ENCODE assay signal across 8 mouse cellular contexts in genomic region chr10:119819102-119819681, GRCm38 (mm10).
A peak's percentile ranks its signal among the peaks of the same experiment; 100 is the strongest.
DNase-seq lines count a peak whose midpoint lies in the region; ATAC-seq and TF ChIP-seq lines count a peak whose summit lies in the region.

No protein-coding gene starts in this region.

- no peaks in the 10 kb centered on the region for H3K9me3 ChIP-seq in neural tube, embryonic 11.5 days (ENCODE audit: control insufficient read depth, low read length)
- no peaks in the 10 kb centered on the region for H3K9me3 ChIP-seq in heart, postnatal 0 days (replicated peaks; ENCODE audit: control insufficient read depth, low read length)
- H3K9me3 ChIP-seq in neural tube, embryonic 15.5 days (replicated peaks), result no peaks in the 10 kb centered on the region

- H3K4me1 ChIP-seq in neural tube, embryonic 11.5 days (ENCODE audit: control insufficient read depth, insufficient read depth, low read length), result peaks cover 21% of the 10 kb centered on the region
- H3K4me1 ChIP-seq in heart, postnatal 0 days (ENCODE audit: control insufficient read depth, insufficient read depth), result peaks cover 4% of the 10 kb centered on the region; the same call in 1 of the 2 replicates
- H3K4me1 ChIP-seq in neural tube, embryonic 15.5 days, result peaks cover 33% of the 10 kb centered on the region

- peak overlapping the region; percentile 40 for H3K4me2 ChIP-seq in neural tube, embryonic 11.5 days (ENCODE audit: low read depth)
- H3K4me2 ChIP-seq in heart, postnatal 0 days (ENCODE audit: low read depth, low read length), result peak overlapping the region; percentile 65
- H3K4me2 ChIP-seq in neural tube, embryonic 15.5 days, result peak overlapping the region; percentile 60

- peak; percentile 37 for DNase-seq in neural tube, embryonic 11.5 days (ENCODE audit: low spot score)
- no peak for DNase-seq in neural tube, embryonic 10.5 days (ENCODE audit: extremely low spot score, low spot score)
- DNase-seq in heart, postnatal 0 days (ENCODE audit: low spot score), result no peak
- peak; percentile 49 to 51 for DNase-seq in layer of hippocampus, postnatal 36 days
- no peak for DNase-seq in thymus, postnatal 0 days (ENCODE audit: low spot score)
- no peak for DNase-seq in cerebellum, postnatal 36 days

- H3K27me3 ChIP-seq in neural tube, embryonic 11.5 days (ENCODE audit: control insufficient read depth, insufficient read depth, low read length), result no peaks in the 10 kb centered on the region
- H3K27me3 ChIP-seq in heart, postnatal 0 days (ENCODE audit: control insufficient read depth, insufficient read depth, low read length), result no peaks in the 10 kb centered on the region
- H3K27me3 ChIP-seq in neural tube, embryonic 15.5 days (replicated peaks), result no peaks in the 10 kb centered on the region

- ATAC-seq in neural tube, embryonic 11.5 days (ENCODE audit: insufficient read depth, low FRiP score, low TSS enrichment), result peak; percentile 57; the same call in 1 of the 2 replicates
- no peak for ATAC-seq in heart, postnatal 0 days (ENCODE audit: insufficient read depth, low read depth)
- ATAC-seq in neural tube, embryonic 15.5 days (ENCODE audit: low FRiP score), result peak; percentile 74
- ATAC-seq in activated CD4-positive, CD25-positive, alpha-beta regulatory T cell, adult 4 months, result no peak

- TF ChIP-seq CTCF in heart, postnatal 0 days (IDR thresholded peaks at IDR 0.05; ENCODE audit: low read depth), result no peak

- H3K27ac ChIP-seq in neural tube, embryonic 11.5 days (ENCODE audit: low read depth, low read length), result peak overlapping the region; percentile 71
- H3K27ac ChIP-seq in heart, postnatal 0 days (ENCODE audit: low read depth), result no peak overlapping the region
- H3K27ac ChIP-seq in neural tube, embryonic 15.5 days (replicated peaks), result peak overlapping the region; percentile 88

- H3K4me3 ChIP-seq in neural tube, embryonic 11.5 days (ENCODE audit: low read depth, low read length), result peak overlapping the region; percentile 14
- peak overlapping the region; percentile 43 for H3K4me3 ChIP-seq in heart, postnatal 0 days (ENCODE audit: low read depth, low read length)
- peak overlapping the region; percentile 48 for H3K4me3 ChIP-seq in neural tube, embryonic 15.5 days (replicated peaks)

- H3K9ac ChIP-seq in neural tube, embryonic 11.5 days (ENCODE audit: low read length), result peak overlapping the region; percentile 15
- 0 out of 2 replicates have a peak overlapping the region, but pooled peaks have one; percentile 9 for H3K9ac ChIP-seq in heart, postnatal 0 days (replicated peaks; ENCODE audit: low read depth, low read length)
- H3K9ac ChIP-seq in neural tube, embryonic 15.5 days (replicated peaks), result peak overlapping the region; percentile 57

- no peak for TF ChIP-seq EP300 in heart, postnatal 0 days (IDR thresholded peaks at IDR 0.05; ENCODE audit: low read depth)

- WGBS in neural tube, embryonic 11.5 days, result 32% methylated on average over 17 of the region's 17 CpGs
- WGBS in heart, postnatal 0 days, result 20% methylated on average over 17 of the region's 17 CpGs
- 13% methylated on average over 17 of the region's 17 CpGs for WGBS in neural tube, embryonic 15.5 days

- no peaks in the 10 kb centered on the region for H3K36me3 ChIP-seq in neural tube, embryonic 11.5 days (ENCODE audit: control insufficient read depth, insufficient read depth, low read length)
- no peaks in the 10 kb centered on the region for H3K36me3 ChIP-seq in heart, postnatal 0 days (replicated peaks; ENCODE audit: control insufficient read depth, insufficient read depth, low read length)
- H3K36me3 ChIP-seq in neural tube, embryonic 15.5 days, result no peaks in the 10 kb centered on the region

Comparison
In these comparisons a context has a peak if more than half of its experiments do, and no peak if none do; other contexts are left out.
1. DNase-seq: peak in neural tube, embryonic 11.5 days (single experiment) and layer of hippocampus, postnatal 36 days (2 of 2); none in neural tube, embryonic 10.5 days (single experiment), heart, postnatal 0 days (single experiment), thymus, postnatal 0 days (single experiment) and cerebellum, postnatal 36 days (0 of 2).
2. ATAC-seq: peak in neural tube, embryonic 11.5 days (single experiment) and neural tube, embryonic 15.5 days (single experiment); none in heart, postnatal 0 days (single experiment) and activated CD4-positive, CD25-positive, alpha-beta regulatory T cell, adult 4 months (single experiment).
3. Peak in every context shown above with its lines, with median percentiles within 50 percentile points of each other: H3K4me2 ChIP-seq, H3K4me3 ChIP-seq and H3K9ac ChIP-seq.